Mouse (Mus musculus): ENCODE measurements at regions not wholly inside any gene's neighbourhood (a gene's known extent, or its start where the extent isn't known, plus 50 kb on each side); places are given as distances from the start of the nearest gene placed in this dataset.
A peak's percentile ranks its signal among the peaks of the same experiment; 100 is the strongest.

DNA sequence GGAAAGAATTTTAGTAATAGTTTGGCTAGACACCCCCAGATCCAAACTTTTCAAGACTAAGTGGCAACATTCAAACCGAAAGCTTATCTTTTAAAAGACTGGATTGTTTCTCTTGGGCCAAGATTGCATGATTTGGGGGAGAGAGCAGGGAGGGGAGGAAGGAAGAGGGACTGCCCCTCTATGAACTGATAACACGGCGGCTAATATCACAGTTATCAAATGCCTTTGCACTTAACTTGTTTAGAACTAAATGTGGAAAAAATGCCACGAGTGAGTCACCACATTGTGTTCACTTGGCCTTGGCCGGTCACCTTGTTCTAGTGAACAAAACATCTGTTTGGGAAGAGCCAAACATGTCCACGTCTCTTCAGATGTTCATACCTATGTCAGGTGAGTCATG lies 92.3 kb downstream of the Tes start:
- no peak for DNase-seq (ENCODE audit: low read depth, low spot score)

DNA sequence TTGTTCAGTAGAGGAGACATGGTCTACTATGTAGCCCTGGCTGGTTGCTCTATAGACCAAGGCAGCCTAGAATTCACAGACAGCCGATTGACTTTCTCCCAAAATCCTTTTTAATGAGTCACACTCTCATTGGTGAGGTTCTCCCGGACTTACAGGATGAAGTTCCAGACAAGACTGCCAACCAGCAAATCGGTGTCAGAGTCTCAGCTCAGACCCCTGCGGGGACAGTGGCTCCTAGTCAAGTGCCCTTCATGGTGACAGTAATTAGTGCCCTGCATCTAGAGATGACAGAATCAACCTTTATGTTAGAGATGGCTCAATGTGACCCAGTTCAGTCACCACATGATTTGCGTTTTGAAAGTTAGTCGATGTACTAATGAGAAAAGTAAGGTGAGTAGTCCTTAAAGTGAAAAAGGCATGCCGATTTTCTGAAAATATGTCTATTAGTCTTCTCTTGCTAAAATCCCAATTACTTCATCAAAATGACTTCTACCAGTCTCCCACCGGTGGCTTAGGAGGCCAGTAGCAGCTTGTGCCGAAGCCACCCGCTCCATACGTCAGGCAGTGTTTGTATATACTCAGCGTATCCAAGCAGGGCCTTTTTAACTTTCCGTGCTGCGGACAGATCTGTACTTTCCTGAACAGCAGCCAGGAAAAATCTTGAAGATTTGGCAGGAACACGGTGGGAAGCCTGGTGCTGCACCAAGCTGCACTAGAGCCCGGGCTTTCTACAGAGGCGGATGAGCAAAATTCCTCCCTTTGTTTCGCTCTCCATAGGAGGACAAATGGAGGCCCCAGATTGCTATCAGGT lies 105.2 kb downstream of the Tes start:
- DNase-seq (ENCODE audit: low read depth, low spot score) = peak; percentile 58

DNA sequence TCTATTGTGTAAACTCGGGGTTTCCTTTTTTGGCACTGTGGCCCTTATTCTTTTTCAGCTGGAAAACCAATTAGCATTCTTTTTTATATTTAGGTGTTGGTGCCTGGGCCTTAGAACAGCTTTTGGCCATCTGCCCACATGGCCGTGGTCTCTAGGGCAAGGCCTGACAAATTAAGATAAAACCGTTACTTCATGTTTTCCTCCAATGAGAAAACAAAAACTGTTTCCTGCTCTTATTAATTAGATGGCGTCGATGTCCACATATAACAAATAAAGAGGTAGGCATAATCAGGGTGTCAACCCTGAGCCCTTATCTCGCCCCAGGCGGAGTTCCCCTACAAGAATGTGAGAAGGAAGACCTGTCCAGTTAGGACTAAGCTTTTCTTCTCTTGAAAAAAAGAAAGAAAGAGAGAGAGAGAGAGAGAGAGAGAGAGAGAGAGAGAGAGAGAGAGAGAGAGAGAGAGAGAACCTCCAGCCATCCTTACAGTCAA lies 105.9 kb downstream of the Tes start:
- no peak for DNase-seq (ENCODE audit: low read depth, low spot score)

DNA sequence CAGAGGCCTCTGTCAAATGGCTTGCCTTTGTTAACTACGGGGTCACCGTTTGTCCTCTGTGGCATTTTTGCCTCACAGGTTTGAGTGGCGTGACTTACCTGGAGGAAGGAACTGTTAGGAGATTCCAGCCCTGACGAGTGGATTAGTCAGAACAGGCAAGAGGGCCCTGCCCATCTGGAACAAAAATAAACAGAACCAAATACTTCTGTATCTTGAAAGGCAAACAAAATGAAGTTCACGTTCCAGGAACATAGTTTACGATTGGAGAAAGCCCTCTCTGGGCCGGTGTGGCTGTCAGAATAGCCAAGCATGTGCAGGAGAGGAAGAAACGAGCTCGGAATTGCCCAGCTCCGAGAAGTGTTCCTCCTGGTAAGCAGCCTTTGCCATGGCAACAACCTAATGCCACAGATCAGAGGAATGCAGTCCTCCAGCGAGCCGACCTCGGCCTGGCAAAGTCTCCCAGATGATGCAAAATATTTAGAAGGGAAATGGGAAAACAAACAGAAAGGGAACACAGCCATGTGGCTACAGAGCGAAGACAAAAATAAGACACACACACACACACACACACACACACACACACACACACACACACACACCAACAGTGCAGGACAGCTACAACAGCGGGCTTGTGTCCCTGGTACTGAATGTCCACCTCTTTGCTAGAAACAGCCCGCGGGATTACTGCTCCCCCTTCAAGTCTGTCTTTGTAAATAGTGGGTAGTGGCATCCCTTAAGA lies 106.5 kb downstream of the Tes start:
- DNase-seq (ENCODE audit: low read depth, low spot score) = no peak

DNA sequence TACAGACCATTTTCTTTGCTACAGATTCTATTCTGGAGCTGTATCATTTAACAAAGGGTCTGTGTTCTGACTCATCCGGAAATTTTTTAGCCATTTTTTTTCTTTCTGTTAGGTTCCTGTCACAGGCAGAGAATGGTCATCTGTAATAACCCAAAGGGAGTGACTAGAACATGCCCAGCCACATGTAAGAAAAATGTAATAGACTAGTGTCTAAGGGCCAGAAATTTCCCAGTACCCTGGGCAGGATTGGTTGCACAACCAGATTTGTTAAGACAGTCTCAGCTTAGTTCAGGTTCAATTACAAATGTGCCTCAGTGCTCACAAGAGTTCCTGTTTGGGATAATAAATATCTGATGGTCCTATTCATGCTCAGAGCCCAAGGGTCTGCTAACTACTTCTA lies 107.1 kb downstream of the Tes start:
- no peak for DNase-seq (ENCODE audit: low read depth, low spot score)

DNA sequence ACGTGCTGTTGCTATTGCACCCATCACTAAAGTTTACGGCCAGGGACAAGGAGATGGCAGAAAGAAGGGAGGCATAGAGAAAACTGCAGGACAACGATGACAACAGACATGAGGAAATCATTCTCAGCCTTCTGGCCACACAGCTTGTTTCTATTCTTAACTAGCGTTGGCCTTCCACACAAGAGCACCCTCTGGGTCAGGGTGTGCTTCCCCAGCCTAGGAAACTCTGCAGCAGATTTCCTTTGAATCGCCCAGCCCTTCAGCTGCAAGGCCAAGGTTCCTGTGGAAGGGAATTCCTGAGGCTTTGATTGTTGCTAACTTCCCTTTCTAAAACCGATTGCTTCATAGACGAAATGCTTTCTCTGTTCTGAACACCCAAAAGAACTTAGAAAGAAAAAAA lies 103.8 kb upstream of the Cav2 start:
- no peak for DNase-seq (ENCODE audit: low read depth, low spot score)

DNA sequence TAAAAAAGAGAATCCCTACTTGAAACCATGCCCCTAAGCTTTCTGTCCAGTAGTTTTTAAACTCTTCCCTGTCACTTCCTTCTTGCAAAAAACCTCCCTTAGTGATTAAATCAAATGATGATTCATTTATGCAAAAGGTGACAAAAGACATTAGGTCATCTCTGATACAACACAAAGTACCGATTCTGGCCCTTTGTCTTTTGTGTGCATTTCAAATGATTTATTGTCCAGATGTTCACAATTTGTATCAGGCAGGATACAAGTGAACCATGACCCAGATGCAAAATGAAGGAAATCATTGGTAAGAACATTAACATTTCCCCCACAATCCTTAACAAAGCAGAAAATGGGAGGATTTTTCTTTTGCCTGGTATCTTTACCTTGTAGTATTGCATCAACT lies 101.5 kb upstream of the Cav2 start:
- DNase-seq (ENCODE audit: low read depth, low spot score) = no peak

DNA sequence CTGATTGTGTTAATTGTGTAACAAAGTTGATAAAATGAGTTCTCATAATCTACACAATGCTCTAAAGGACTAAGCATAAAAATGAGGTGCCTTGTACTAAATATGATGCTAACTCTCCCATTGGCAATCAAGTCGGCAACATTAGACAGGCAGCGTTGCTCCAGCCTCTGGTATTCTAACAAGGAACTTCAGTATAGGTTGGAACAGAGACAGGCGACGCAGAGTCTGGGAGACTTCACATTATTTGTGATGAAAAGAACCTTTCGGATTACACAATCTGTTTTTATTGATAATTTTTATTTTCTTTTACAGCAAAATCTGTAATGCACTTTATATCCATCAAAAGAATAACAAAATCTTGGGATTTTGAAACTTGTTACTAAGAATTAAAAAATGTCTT lies 94.4 kb upstream of the Cav2 start:
- DNase-seq (ENCODE audit: low read depth, low spot score) = no peak

DNA sequence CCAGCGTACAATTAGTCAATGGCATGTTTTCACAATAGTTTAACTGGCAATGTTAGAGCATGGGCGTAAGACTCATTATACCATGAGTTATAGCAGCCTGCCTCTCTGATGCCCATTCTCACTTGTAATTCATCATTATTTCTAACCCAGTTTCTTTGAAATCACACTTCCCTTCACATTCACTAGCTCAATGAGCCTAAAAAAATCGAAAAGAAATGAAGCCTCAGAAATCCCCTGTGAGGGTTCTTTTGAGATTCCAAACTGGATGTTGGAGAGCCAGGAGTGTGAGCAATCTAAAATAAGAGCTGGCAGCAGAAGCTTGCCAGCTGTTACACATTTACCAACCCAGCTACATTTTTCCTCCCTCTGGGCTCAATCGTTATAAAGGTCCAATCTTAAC lies 93.9 kb upstream of the Cav2 start:
- DNase-seq (ENCODE audit: low read depth, low spot score) = no peak

DNA sequence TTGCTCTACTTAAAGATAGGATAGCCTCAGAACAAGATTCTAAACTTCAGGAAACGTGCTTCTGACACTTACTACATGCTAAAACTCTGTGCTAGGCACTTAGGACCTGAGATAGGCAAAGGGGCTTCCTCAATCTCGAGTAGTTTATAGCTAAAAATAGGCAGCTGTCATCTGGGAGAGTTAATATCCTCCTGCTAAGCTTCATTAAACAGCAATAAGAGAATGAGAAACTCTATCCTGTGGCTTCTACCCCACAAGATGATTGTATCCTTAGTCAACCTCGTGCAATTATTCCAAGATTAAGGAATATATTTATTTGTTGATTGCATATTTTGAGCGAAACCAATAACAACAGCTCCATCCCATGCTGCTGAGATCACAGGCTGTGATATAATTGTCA lies 85.4 kb upstream of the Cav2 start:
- DNase-seq (ENCODE audit: low read depth, low spot score) = no peak

DNA sequence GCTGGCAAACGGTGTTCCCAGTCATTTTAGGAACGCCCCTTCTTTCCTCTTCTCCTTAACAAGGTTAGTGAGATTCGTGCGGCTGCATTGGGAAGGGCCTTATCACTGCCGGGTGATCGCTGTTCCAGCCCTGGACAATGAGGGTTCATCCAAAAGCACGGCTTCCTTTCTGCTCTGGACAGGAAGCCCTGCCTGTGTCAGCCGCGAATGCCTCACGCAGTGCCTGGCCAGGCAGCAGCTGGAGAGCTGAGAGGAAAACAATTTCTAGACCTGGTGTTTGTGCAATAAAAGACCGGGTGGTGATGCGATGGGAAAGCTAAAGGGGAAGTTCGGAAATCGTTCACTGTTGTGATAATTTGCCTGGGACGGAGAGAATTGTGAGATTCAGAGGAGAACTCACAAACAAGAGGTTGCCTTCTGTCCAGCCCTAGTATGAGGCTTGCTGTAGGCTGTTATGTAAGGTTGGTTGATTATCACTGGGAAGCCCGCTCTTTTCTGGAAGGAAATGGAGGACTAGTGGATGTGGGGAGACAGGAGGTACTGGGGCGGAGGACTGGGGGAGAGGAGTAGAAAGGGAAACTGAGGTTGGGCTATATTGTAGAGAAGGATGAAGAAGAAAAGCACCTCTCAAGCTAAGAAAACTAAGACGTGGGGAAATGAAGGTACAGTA lies 83.1 kb upstream of the Cav2 start:
- no peak for DNase-seq (ENCODE audit: low read depth, low spot score)

DNA sequence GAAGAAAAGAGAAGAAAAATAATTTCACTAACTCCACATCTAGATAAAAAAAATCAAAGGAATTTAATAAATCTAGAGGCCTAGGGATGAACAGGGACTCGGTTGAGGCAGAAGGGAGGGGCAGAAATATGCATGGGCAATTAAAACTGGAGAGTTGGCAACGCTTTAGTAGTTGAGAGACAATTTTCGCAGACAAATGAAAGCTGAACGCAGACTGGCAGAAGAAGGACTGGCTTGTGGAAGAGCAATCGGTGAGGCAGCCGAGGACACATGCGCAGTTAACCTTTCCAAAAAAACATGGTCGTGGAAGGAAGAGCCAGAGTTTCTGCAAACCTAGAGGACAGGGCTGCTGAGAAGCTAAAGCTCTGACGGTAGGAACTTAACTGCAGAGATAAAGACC lies 82.1 kb upstream of the Cav2 start:
- no peak for DNase-seq (ENCODE audit: low read depth, low spot score)

DNA sequence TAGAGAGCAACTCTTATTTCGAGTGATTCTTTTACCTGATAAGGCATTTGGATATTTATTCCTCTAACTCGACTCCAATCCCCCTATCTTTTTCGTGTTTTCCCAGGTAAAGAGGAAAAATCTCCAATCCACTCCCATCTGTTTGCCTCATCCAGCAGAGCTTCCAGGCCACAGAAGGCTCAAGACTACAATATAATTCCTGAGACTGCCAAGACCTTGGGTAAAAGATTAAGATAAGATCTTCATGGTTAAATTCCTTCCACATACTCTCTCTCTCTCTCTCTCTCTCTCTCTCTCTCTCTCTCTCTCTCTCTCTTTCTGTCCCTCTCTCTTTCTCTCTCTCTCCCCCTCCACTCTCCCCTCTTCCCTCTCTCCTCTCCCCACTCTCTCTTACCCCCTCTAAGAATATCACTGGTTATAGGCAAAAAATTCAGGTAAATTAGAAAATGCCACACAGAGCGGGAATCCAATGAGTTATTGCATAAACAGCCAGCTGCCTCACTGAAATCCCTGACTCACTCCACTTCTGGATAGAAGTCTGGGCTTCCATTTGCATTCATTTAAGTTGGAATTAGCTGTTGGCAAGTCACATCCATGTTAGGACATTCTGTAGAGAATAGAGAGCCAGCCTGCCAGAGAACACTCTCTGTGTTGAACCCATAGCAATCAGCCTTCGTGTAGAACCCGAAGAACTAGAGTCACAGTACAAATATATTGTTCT lies 78.9 kb upstream of the Cav2 start:
- no peak for DNase-seq (ENCODE audit: low read depth, low spot score)

DNA sequence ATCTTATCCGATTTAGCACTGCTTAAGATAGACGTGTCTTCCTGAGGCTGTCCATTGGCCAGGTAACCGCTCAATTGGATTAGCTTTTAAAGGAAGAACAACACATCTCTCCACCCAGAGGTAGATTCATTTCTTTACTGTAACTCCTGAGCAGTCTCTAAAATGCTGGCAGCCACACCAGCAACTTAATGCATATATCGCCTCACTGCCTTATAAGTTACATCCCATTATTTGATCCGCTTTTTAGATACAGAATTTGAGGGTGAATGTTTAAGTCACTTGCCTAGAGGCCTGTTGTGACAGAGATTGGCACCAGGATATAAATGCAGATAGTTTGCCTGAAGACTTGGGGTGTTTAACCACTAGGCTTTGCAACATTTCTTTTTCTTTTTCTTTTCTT lies 77.7 kb upstream of the Cav2 start:
- no peak for DNase-seq (ENCODE audit: low read depth, low spot score)

DNA sequence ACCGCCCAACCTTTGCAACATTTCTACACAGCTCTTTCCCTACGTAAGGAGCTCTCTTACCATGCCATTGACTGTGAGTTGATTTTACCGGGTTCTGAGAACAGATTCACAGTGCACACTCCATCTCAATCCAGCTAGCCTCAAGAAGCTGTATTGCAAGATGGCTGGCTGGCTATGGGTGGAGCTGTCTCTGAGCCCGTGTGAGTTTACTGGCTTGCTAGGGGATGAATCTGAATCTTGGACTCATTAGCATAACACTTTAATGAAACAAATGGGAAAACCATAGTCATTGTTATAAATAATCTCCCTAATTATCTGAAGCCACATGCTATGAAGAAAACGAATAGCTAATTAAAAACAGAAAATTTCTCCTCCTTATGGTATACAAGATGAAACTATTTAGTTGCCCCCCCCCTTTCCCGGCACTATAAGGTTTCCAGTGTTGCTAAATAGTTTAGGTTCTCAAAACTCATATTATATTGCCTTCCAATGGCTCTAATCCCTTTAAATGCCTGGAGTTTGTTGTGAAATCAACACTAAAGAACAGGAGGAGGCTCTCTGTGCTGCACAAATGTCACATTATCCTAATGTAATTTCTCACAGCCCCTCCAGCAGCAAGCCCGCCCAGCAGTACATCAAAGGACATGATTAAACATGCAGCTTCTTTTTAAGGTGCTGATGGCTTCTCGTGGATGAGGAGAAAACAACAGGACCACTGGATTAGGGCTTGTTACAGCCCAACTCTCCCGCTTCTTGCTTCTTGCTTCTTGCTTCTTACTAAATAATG lies 76.9 kb upstream of the Cav2 start:
- DNase-seq (ENCODE audit: low read depth, low spot score) = no peak

DNA sequence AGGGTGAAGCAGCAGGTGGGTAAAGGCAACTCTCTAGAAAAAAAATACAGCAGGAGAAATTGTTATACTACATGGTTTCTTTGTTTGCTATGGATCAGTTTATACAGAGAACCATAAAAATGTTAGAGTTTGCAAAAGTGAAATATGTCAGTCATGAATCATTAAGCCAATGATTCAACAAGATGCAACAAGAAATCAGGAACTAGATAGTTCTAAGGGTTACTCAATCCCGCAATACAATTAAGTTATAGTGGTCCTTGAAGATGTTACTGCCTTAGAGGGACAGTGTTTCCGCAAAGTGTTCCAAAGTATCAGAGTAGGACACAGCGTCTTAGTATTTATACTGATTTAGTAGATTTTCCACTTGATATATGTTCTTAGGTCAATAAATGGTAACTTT lies 74.1 kb upstream of the Cav2 start:
- DNase-seq (ENCODE audit: low read depth, low spot score) = no peak

DNA sequence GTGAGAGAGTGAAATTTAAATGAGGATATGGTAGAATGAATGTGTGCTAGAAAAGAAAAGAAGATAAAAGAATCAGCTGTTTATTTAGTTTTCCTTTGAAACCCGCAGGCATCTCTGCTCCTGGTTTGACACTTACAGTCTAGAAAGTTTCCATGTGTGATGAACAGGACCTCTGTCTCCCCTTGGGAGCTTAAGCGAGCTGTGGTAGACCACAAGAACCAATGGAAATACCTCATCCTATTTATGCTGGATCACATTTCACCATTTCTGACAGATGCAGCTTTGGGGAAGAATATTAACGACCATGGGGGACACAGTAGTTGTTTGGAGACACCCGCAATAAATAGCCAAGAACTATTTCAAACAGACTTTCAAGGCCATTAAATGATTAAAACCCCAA lies 71.2 kb upstream of the Cav2 start:
- no peak for DNase-seq (ENCODE audit: low read depth, low spot score)

DNA sequence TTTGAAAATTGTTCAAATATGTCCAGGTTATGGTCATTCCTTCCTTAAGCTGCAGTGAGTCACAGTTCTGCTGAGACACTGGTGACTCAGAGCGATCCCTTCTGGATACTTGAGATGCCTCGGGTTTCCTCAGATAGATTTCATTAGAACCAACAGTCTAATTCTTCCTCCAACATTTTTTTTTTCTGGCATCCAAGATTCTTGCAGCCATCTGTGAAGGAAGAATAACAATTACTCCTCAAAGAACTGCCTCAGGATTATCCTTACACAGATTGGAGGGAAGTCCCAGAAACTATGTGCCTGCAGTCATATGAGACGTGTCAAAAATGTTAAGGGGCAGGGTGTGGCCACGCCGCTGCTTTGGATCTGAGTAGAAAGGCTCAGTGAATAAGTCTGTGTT lies 69.6 kb upstream of the Cav2 start:
- peak; percentile 58 for DNase-seq (ENCODE audit: low read depth, low spot score)

DNA sequence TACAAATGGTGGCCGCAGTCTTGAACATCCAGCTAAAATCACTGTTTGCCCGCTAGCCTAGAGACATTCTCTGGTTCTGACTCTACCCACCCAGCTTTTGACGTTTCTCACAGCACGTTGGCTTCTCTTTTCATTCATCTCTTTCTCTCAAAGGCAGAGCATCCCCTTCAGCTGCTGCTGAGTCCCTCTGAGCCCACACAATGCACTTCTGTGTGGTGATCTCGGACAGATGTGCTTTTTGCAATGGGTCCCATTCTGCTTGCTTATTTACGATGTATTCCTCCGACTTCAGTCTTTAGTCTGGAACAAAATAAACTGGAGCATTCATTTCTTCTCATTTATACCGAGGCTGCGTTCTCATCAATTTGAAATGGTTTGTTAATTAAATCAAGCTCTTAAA lies 66.2 kb upstream of the Cav2 start:
- DNase-seq (ENCODE audit: low read depth, low spot score) = no peak

DNA sequence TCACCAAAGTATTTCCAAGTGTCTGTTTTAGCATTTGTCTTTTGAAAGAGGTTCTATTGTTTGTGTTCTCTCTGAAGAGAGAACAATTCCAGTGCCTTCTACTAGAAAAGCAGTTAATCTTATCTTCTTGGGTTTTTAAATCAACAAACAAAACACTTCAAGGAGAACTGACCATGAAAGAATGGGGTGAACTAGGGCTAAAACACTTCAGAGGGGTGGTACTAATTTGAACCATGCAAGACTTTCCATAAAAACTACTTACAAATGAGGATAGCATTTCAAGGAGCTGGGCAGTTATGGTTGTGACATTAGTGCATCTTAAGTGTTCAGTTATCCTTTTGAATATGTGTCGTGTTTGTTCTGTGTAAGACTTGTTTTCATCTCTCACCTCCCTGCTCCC lies 64.5 kb upstream of the Cav2 start:
- no peak for DNase-seq (ENCODE audit: low read depth, low spot score)

DNA sequence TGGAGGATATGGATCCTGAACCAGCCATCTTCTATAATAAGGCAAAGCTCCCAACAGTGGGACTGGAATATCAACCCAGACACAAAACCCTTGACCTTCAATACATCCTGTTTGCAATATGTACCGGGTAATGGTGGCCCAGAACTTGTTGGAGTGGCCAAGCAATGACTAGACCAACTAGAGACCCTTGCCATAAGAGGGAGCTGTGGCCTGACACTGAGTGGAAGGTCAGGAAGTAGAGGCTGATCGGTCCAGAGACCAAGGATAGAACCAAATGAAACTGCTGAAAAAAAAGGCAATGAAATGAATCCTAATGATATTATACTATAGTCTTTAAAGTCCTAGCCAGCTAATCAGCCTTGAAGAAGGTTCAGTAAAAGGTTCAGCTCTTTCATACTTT lies 57.2 kb upstream of the Cav2 start:
- no peak for DNase-seq (ENCODE audit: low read depth, low spot score)

All from telencephalon, adult 2 months (tissue).